Comparison of ENCODE assay signal across 19 mouse cellular contexts in the genomic region with DNA sequence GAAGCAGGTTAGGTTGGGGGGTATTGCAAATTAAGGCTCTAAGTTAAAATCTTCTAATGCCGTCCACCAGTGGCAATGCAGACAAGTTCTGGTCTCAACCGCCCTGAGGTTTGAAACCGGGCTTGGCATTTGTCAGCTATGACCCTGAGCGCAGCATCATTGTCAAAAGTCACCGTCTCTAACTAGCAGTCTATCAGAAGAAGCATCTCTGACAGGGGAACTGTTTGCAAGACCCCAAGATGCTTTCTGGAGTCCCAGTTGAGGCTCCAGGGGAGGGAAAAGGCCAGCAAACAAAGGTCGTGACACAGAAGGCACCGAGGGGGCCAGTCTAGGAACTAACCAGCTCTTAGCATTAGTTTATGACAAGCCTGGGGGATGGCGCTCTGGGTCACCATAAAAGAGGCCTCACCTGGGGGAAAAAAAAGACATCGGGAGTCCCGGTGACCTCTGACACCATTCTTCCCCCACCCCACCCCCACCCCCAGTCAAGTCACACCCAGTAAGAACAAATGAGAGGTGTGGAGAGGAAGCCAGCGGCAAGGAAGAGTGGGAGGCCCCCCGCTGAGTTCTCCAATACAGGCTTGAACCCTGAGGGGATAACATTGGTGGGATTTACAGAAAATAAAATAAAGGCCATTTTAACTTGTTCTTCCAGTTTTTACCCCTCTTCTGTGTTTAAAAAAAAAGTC.
"Had no signal": no experiment of that assay in that cellular context is flagged by ENCODE, and none has a peak within 500 bp of the region (broad histone marks: within the 10 kb centered on the region; RNA-seq: fewer than 3 reads in every experiment).

No protein-coding gene starts in this region.

- DNase-seq: kidney, postnatal 25 days; layer of hippocampus, adult 9-11 months; liver, postnatal 0 days; lung, embryonic 14.5 days; lung, postnatal 36 days; retina, postnatal 1 day; right cerebral cortex, postnatal 25 days; spleen, adult 18-20 months; thymus, postnatal 25 days had no signal

- H3K4me1 ChIP-seq: midbrain, embryonic 15.5 days had no signal

- ATAC-seq: liver, postnatal 0 days; lung, postnatal 0 days; midbrain, embryonic 15.5 days had no signal

- H3K27me3 ChIP-seq: midbrain, embryonic 15.5 days; neural tube, embryonic 13.5 days; stomach, embryonic 15.5 days had no signal

- H3K27ac ChIP-seq: kidney, postnatal 0 days; layer of hippocampus, adult 2 months; liver, embryonic 14.5 days; midbrain, embryonic 12.5 days; midbrain, embryonic 15.5 days; neural tube, embryonic 13.5 days; stomach, embryonic 15.5 days had no signal

- H3K36me3 ChIP-seq: midbrain, embryonic 12.5 days; midbrain, embryonic 15.5 days; neural tube, embryonic 13.5 days; stomach, embryonic 15.5 days had no signal

- H3K9me3 ChIP-seq: midbrain, embryonic 12.5 days; midbrain, embryonic 15.5 days; neural tube, embryonic 13.5 days; stomach, embryonic 15.5 days had no signal

- H3K9ac ChIP-seq: liver, embryonic 14.5 days; liver, postnatal 0 days; lung, embryonic 14.5 days; midbrain, embryonic 12.5 days; midbrain, embryonic 15.5 days; neural tube, embryonic 13.5 days; stomach, embryonic 15.5 days had no signal

- H3K4me3 ChIP-seq: layer of hippocampus, adult 2 months; megakaryocyte, embryonic 14.5 days; midbrain, embryonic 12.5 days; midbrain, embryonic 15.5 days; neural tube, embryonic 13.5 days; stomach, embryonic 15.5 days had no signal

- H3K4me2 ChIP-seq: liver, embryonic 11.5 days; lung, embryonic 14.5 days; midbrain, embryonic 12.5 days; midbrain, embryonic 15.5 days; neural tube, embryonic 13.5 days; stomach, embryonic 15.5 days had no signal
